Mouse (Mus musculus): ENCODE data around the gene Gnai2.

Gene Gnai2

GRCm38 (mm10) chr9:107658096-107658495 lies 22.9 kb upstream of the Gnai2 start:
- no peak for DNase-seq (ENCODE audit: low read depth, low spot score)

- DNase-seq (ENCODE audit: low read depth, low spot score) = peak; percentile 84
These were observed 22.0 kb upstream of the Gnai2 start for GRCm38 (mm10) chr9:107657144-107657543.

GRCm38 (mm10) chr9:107654585-107654984 lies 19.4 kb upstream of the Gnai2 start:
- DNase-seq (ENCODE audit: low read depth, low spot score) = no peak

- no peak for DNase-seq (ENCODE audit: low read depth, low spot score)
These were observed 18.3 kb upstream of the Gnai2 start for GRCm38 (mm10) chr9:107653474-107653873.

GRCm38 (mm10) chr9:107650708-107651481 lies 15.7 kb upstream of the Gnai2 start:
- no peak for DNase-seq (ENCODE audit: low read depth, low spot score)

GRCm38 (mm10) chr9:107650225-107650624 lies 15.1 kb upstream of the Gnai2 start:
- DNase-seq (ENCODE audit: low read depth, low spot score) = no peak

- DNase-seq (ENCODE audit: low read depth, low spot score) = no peak
These were observed 13.6 kb upstream of the Gnai2 start for GRCm38 (mm10) chr9:107648767-107649166.

- DNase-seq (ENCODE audit: low read depth, low spot score) = no peak
These were observed 11.8 kb upstream of the Gnai2 start for GRCm38 (mm10) chr9:107646975-107647374.

GRCm38 (mm10) chr9:107645577-107645976 lies 10.4 kb upstream of the Gnai2 start:
- DNase-seq (ENCODE audit: low read depth, low spot score) = peak; percentile 74

GRCm38 (mm10) chr9:107645153-107645510 lies 10.0 kb upstream of the Gnai2 start:
- DNase-seq (ENCODE audit: low read depth, low spot score) = no peak

- peak; percentile 72 for DNase-seq (ENCODE audit: low read depth, low spot score)
These were observed 9.5 kb upstream of the Gnai2 start for GRCm38 (mm10) chr9:107644495-107645152.

- no peak for DNase-seq (ENCODE audit: low read depth, low spot score)
These were observed 8.5 kb upstream of the Gnai2 start for GRCm38 (mm10) chr9:107643544-107644214.

GRCm38 (mm10) chr9:107641666-107642065 lies 6.5 kb upstream of the Gnai2 start:
- DNase-seq (ENCODE audit: low read depth, low spot score) = no peak

GRCm38 (mm10) chr9:107640257-107640772 lies 5.1 kb upstream of the Gnai2 start:
- no peak for DNase-seq (ENCODE audit: low read depth, low spot score)

GRCm38 (mm10) chr9:107637070-107637469 lies 1.9 kb upstream of the Gnai2 start:
- DNase-seq (ENCODE audit: low read depth, low spot score) = no peak

GRCm38 (mm10) chr9:107634406-107635278 lies 525 bp downstream of the Gnai2 start:
- no peak for DNase-seq (ENCODE audit: low read depth, low spot score)

- DNase-seq (ENCODE audit: low read depth, low spot score) = no peak
These were observed 1.3 kb downstream of the Gnai2 start for GRCm38 (mm10) chr9:107633661-107634405.

- no peak for DNase-seq (ENCODE audit: low read depth, low spot score)
These were observed 2.0 kb downstream of the Gnai2 start for GRCm38 (mm10) chr9:107633091-107633660.

- DNase-seq (ENCODE audit: low read depth, low spot score) = no peak
These were observed 2.7 kb downstream of the Gnai2 start for GRCm38 (mm10) chr9:107632478-107632877.

GRCm38 (mm10) chr9:107631861-107632260 lies 3.3 kb downstream of the Gnai2 start:
- no peak for DNase-seq (ENCODE audit: low read depth, low spot score)

Data from retina, adult 2 months (tissue).